Mouse (Mus musculus): ENCODE data around the gene Atp8b5. TPM values are rescaled to one million over a fixed set of nuclear protein-coding genes. Genes with fewer than 3 reads are reported as not detected.

The Atp8b5 gene
- polyA plus RNA-seq, 1 experiment from 2014 or later, result 0.27 TPM

GRCm38 (mm10) chr4:43421632-43422240 is 154.8 kb downstream of the Atp8b5 start:
- no peak overlapping the region for H3K4me3 ChIP-seq (ENCODE audit: low read depth, low read length)
- no peak for ATAC-seq (ENCODE audit: insufficient number of reproducible peaks, insufficient read depth, low FRiP score, low read depth)
- no peaks in the 10 kb centered on the region for H3K9me3 ChIP-seq (ENCODE audit: control insufficient read depth, low read depth, low read length)
- WGBS, result 79% methylated on average over 28 of the region's 28 CpGs
- H3K4me1 ChIP-seq (ENCODE audit: control insufficient read depth, insufficient read depth, low read length), result no peaks in the 10 kb centered on the region; the same call in 1 of the 2 replicates
- H3K27ac ChIP-seq (ENCODE audit: low read length), result no peak overlapping the region
- no peak overlapping the region for H3K4me2 ChIP-seq (replicated peaks; ENCODE audit: low read depth, low read length)
- peaks cover 15% of the 10 kb centered on the region; the same call in 1 of the 2 replicates for H3K27me3 ChIP-seq (ENCODE audit: control insufficient read depth, insufficient read depth, low read length)
- no peak overlapping the region for H3K9ac ChIP-seq (replicated peaks; ENCODE audit: low read depth, low read length)
- peaks cover 43% of the 10 kb centered on the region for H3K36me3 ChIP-seq (ENCODE audit: control insufficient read depth, insufficient read depth, low read length)

Other genes starting within 250 kb of the Atp8b5 start
- gene Pigo, start 241.3 kb upstream of the Atp8b5 start, polyA plus RNA-seq (2014; fragmentation: Nextera tagmentation; extraction: Ambion mirVana), result 21.3 and 23.3 TPM in 2 replicates
- gene Stoml2, start 235.4 kb upstream of the Atp8b5 start, polyA plus RNA-seq (2014; fragmentation: Nextera tagmentation; extraction: Ambion mirVana), result 300 and 302 TPM in 2 replicates
- 10.0 and 10.6 TPM in 2 replicates for gene Fam214b, start 220.9 kb upstream of the Atp8b5 start, polyA plus RNA-seq (2014; fragmentation: Nextera tagmentation; extraction: Ambion mirVana)
- gene Unc13b, start 208.2 kb upstream of the Atp8b5 start, polyA plus RNA-seq (2014; fragmentation: Nextera tagmentation; extraction: Ambion mirVana), result 14.7 and 16.0 TPM in 2 replicates
- gene Rusc2, start 114.8 kb downstream of the Atp8b5 start, polyA plus RNA-seq (2014; fragmentation: Nextera tagmentation; extraction: Ambion mirVana), result 12.4 and 13.5 TPM in 2 replicates
- 0.22 and 0.25 TPM in 2 replicates for gene Fam166b, start 162.0 kb downstream of the Atp8b5 start, polyA plus RNA-seq (2014; fragmentation: Nextera tagmentation; extraction: Ambion mirVana)
- gene Tesk1, start 174.8 kb downstream of the Atp8b5 start, polyA plus RNA-seq (2014; fragmentation: Nextera tagmentation; extraction: Ambion mirVana), result 5.4 and 7.1 TPM in 2 replicates
- 5.5 and 5.6 TPM in 2 replicates for gene Cd72, start 187.5 kb downstream of the Atp8b5 start, polyA plus RNA-seq (2014; fragmentation: Nextera tagmentation; extraction: Ambion mirVana)
- gene Sit1, start 216.6 kb downstream of the Atp8b5 start, polyA plus RNA-seq (2014; fragmentation: Nextera tagmentation; extraction: Ambion mirVana), result not detected in 2 replicates
- 130 and 132 TPM in 2 replicates for gene Ccdc107, start 225.7 kb downstream of the Atp8b5 start, polyA plus RNA-seq (2014; fragmentation: Nextera tagmentation; extraction: Ambion mirVana)
- gene Arhgef39, start 232.5 kb downstream of the Atp8b5 start, polyA plus RNA-seq (2014; fragmentation: Nextera tagmentation; extraction: Ambion mirVana), result 43.5 and 46.8 TPM in 2 replicates
- 2.8 and 5.8 TPM in 2 replicates for gene Car9, start 239.8 kb downstream of the Atp8b5 start, polyA plus RNA-seq (2014; fragmentation: Nextera tagmentation; extraction: Ambion mirVana)

All from stomach, embryonic 14.5 days (tissue).